Mouse (Mus musculus) heart, adult 9 months (tissue): ENCODE data around the gene Bet1.

ENCODE experiments used
- DNase-seq, 2 experiments: peaks; one replicate each; pipeline ENCODE4 v3.0.0; 2022; ENCODE audit warnings: low spot score in 2 of 2

Gene Bet1

DNA sequence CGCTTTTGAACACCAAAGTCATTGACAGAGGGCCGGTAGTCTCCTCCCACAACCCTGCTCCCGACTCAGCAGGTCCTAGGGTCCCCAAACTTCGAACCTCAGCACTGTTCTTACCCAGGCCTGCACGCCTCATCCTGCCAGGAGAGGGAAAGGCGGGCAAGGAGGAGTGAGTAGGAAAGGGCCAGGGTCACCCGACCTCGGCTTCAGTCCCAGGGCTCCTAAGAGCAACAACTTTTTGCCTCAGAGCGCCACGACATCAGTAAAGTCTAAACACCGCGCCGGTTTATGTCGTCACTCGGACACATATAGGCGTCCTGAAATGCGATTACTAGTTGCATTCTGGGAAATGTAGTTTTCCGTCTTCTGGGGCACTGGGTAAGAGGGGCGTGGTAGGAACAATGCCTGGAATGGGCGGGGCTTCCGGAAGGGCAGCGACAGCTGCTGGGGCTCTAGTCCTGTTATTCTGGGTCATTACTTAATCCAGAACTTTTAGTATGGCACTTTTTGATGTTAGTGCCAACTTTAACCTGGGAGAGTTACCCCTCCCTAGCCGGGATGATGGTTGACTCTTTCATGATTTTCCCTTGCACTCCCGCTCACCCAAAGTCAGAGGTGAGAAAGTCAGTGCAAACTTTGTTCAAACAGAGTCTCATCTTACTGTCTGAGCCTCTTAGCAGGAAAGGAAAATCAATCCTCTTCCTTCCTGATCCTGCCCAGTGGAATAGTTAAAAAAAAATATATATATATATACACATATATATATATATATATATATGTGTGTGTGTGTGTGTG is at the start of gene Bet1:
Bet1 (minus strand) TSS at position 310 of the 792 bp plus-strand sequence.
- peak; percentile 94 for DNase-seq

DNA sequence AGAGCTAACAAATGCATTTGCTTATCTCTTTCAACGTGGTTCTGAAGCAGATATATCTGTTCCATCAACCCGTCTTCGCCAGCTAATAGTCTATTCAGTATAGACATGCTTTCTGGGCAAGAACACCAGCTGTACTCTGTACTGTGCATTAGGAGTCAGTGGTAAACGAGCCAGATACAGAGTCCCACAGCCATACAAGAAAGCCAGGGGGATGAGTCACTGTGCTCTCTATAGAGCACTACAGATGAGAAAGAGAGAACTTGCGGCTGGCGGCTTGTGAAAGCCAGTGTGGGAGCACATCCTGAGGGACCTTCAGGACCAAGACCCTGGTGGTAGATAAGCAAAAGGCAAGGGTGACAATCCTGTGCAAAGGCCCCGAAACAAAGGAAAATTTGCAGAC is 45.5 kb upstream of the Bet1 start:
- no peak for DNase-seq

DNA sequence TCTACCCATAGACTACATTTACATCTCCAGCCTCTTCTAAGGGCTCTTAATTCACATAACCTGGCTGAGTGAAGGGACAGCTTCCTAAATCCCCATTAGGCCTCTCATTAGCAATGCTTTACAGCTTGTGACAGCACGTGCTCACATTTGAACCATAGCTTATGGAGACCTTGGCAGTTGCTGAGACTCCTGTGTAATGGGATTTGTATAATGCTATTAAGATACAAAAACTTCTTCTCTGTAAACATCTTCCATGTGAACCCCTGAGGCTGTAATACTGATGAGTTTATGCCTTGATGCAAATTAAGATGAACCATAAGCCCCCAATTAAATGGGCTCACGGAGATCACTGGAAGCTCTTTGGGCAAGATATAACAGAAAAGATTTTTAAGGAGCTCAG is 44.4 kb upstream of the Bet1 start:
- no peak for DNase-seq

DNA sequence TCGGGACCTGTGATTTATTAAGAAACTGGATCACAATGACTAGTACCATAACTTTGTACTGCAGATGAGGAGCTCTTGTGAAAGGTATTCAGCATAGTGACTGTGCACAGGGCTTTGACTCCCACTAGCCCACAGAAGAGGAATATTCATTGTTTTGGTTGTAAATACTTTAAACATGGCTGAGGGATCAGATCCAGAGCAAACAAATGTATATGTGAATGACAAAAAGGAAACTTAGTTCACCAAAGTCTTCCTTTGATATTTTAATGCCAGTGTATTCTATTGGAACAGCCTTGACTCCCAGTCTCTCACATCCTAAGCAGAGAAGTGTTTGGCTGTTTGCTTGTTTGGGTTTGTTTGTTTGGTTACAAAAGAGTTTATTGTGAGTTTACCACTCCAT is 31.8 kb upstream of the Bet1 start:
- no peak for DNase-seq

DNA sequence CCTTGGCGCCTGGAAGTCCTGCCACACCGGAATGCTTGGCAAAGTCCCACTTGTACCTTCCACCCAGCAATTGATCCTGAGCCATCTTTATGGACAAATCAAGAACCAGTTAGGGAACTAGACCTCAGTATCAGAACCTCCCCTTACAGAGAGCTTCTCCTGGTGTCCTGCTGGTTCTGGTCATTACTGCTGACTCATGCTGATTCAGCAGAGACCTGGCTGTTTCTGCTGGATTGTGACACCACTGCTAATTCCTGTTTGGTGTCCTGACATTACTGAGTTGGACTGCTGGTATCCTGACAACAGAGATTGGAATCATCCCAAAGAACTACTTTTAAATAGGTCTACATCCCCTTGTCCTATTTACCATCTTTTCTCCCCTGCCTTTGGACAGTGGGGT is 3.7 kb upstream of the Bet1 start:
- no peak for DNase-seq

DNA sequence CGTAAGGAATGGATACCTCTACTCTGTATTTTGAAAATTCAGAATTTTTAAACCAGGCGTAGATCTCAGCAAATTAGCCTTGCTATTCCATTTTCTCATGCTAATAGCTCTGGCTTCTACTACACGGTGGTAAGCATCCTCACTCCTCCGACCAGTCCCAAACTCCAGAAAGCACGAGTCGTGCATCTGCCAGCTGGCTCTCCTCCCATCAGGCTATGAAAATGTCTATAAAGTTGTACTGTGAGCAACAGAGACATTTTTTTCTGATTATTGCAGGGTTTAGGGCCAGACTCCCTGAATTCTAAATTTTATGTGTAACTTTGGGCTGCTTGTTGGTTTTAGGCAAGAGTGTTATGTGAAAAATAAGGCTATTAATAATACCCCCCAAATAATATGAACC is 14.5 kb downstream of the Bet1 start:
- no peak for DNase-seq

DNA sequence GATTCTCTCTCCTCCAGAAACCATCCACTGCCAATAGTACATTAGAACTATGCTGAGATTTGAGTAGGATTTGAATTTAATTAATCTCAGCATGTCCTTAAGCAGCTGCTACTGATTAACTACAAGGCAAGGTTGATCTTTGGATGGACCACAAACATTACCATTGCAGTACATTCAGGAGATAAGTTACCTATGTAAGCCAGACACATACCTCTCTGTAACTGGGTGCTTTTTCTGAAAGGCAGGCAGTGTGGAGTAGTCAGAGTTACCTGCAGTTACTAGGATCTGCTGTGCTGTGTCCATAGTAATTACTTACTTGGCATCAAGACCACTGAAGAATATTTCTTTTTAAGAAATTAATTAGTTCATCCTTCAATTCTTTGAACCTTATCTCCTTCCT is 17.1 kb downstream of the Bet1 start:
- no peak for DNase-seq

DNA sequence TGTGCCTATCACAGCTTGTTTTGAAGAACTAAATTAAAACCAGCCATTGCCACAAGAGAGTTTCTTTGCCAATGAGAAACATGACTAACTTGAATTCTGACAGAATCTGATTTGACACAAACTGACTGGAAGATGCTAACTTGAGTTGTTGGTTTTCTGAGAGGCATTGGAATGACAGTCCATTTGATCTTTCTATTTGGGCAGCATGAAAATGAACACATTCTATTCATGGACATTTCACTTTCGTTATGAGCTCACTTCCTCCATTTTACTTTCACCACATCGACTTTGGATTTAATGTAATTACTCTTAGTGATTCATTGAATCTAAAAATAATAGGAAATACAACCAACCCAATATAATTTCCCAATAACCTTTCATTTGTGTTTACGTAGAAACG is 32.4 kb downstream of the Bet1 start:
- DNase-seq: no peak

DNA sequence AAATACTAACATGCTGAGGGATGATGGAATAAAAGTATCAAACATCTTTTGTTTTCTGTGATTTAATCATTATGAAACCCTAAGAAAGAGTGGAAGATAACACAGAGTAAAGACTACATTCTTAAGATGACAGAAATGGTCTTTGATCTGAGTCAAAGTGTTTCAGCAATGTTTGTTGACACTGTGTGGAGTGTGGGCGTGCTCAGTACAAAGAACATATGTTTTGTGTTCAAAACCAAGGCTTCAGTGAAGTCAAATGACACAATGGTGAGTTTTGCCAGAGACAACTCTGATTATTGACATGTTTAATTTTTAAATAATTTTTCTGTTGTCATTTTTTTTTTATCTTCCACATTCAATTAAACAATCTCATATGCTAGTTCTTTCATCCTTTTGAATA is 33.9 kb downstream of the Bet1 start:
- no peak for DNase-seq

DNA sequence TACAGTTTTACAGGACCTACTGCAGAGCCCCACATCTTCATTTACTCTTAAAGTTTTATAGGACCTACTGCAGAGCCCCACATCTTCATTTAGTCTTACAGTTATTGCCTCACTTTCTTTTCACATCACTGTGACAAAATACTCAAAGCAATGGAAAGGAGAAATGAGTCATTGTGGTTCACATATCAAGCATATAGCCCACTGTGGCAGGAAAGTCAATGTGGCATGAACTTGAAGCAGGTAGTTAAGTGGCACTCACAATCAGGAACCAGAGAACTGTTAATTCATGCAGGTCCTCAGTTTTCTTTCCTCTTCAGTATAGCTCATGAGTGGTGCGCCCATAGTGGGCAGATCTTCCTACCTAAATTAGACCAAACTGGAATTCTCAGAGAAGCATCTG is 39.6 kb downstream of the Bet1 start:
- DNase-seq: no peak

DNA sequence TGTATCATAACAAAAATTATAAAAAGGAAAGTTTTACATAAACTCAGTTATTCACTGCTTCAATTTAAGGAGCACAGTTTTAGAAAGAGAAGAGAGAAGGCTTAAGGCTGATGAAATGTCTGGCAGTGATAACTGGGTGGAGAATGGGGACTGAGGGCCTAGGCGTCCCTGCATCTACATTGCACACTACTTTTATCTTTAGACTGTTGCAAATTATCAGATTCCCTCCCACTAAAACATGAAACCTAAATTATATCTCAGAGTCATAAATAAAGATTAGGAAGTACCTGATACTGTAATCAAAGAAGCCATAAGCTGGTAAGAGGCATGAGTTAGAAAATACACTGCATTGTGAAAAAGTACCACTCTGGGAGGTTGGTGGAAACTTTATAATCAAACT is 45.0 kb downstream of the Bet1 start:
- DNase-seq: no peak

DNA sequence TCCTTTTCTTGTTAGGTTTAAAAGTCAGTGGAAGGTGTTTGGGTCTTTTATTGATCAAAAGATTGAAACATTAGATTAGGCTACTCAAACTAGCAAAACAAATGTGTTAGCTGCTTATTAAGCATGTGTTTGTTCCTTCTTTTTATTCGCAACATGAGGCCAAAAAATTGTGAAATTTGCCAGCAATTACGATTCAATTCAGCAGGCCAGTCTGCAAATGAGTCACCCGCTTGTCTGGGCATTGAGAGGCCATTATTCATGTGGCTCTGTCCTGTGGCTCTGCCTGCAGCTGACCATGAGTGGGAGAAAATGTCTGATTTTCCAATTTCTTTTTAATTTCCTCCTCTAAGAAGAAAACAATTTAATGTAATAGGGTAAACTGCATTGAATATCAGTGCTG is 55.8 kb downstream of the Bet1 start:
- no peak for DNase-seq
